Comparison of ENCODE assay signal across 8 mouse cellular contexts in the genomic region with DNA sequence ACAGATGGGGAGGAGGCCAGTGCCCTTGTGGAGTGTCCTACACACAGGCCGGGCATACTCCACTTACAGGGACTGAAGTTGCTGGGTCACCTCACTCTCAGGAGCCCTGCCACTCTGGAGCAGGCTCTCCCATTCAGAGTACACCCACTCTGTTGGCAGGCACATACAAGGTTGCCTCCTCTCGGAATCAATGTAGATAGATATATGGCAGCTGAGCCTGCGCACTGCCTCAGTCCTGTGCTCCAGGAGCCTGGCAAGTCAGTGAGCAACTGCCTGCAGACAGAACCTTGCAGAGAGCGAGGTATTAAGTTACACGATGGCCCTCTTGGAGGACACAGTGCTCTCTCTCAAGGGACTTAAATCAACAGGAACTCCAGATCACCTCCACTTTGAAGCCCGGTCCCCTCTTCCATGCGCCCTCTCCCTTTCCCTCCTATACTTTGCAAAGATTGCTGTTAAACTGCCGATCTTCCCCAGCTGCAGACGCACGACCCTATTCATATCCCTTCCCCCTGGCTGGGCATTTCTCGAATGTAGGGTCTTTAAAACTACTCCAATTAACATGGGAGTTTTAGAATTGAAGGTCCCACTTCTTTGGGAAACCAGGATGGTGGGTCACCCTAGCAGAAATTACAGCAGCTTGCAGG. TPM values are rescaled to one million over a fixed set of nuclear protein-coding genes. Genes with fewer than 3 reads are reported as not detected.
DNase-seq lines count a peak whose midpoint lies in the region; ATAC-seq lines count a peak whose summit lies in the region.

No protein-coding gene starts in this region.

- H3K27ac ChIP-seq in hindbrain, embryonic 10.5 days = peak overlapping the region; percentile 97
- H3K27ac ChIP-seq in midbrain, embryonic 12.5 days (replicated peaks) = peak overlapping the region; percentile 99

- peak overlapping the region; percentile 91 for H3K4me3 ChIP-seq in hindbrain, embryonic 10.5 days
- peak overlapping the region; percentile 67 for H3K4me3 ChIP-seq in midbrain, embryonic 12.5 days

- peak overlapping the region; percentile 91 for H3K9ac ChIP-seq in midbrain, embryonic 12.5 days (replicated peaks)

- H3K4me1 ChIP-seq in hindbrain, embryonic 10.5 days (replicated peaks) = peaks cover 83% of the 10 kb centered on the region
- peaks cover 66% of the 10 kb centered on the region for H3K4me1 ChIP-seq in midbrain, embryonic 12.5 days

- H3K4me2 ChIP-seq in midbrain, embryonic 12.5 days (replicated peaks) = peak overlapping the region; percentile 66

- H3K9me3 ChIP-seq in hindbrain, embryonic 10.5 days = no peaks in the 10 kb centered on the region
- no peaks in the 10 kb centered on the region for H3K9me3 ChIP-seq in midbrain, embryonic 12.5 days

- WGBS in hindbrain, embryonic 10.5 days = 21% methylated on average over 11 of the region's 11 CpGs
- 9% methylated on average over 11 of the region's 11 CpGs for WGBS in midbrain, embryonic 12.5 days

- ATAC-seq in midbrain, embryonic 12.5 days (ENCODE audit: low FRiP score, low read depth) = peak; percentile 1

- H3K36me3 ChIP-seq in hindbrain, embryonic 10.5 days = peaks cover 44% of the 10 kb centered on the region
- H3K36me3 ChIP-seq in midbrain, embryonic 12.5 days = peaks cover 9% of the 10 kb centered on the region; the same call in 1 of the 2 replicates

- H3K27me3 ChIP-seq in hindbrain, embryonic 10.5 days (ENCODE audit: insufficient read depth, poor library complexity, severe bottlenecking) = peaks cover 52% of the 10 kb centered on the region
- peaks cover 28% of the 10 kb centered on the region; the same call in 1 of the 2 replicates for H3K27me3 ChIP-seq in midbrain, embryonic 12.5 days

- DNase-seq in frontal cortex, postnatal 36 days (ENCODE audit: low spot score in 2 of 2) = peak; percentile 65 to 69
- DNase-seq in frontal cortex, postnatal 10 days (ENCODE audit: low spot score in 2 of 2) = no peak
- peak; percentile 69 for DNase-seq in right cerebral cortex, adult 18-20 months
- DNase-seq in right cerebral cortex, postnatal 4 days = no peak
- DNase-seq in hindbrain, embryonic 10.5 days (ENCODE audit: low spot score) = peak; percentile 69
- no peak for DNase-seq in urinary bladder, postnatal 36 days (ENCODE audit: low spot score in 2 of 2)
- DNase-seq in layer of hippocampus, postnatal 10 days (ENCODE audit: low spot score in 2 of 2) = no peak

RNA-seq across cellular contexts. Expression of gene Pank4, which starts 0.6 kb away (rescaled TPM):
- polyA plus RNA-seq in hindbrain, embryonic 10.5 days (2016; fragmentation: Nextera tagmentation; extraction: Ambion mirVana) = 39.9 and 46.5 TPM in 2 replicates
- 48.5 and 50.2 TPM in 2 replicates for polyA plus RNA-seq in midbrain, embryonic 12.5 days (2016; fragmentation: Nextera tagmentation; extraction: Ambion mirVana)
- total RNA-seq in layer of hippocampus, postnatal 10 days (2021) = 10 to 100 TPM; 26.9 to 31.9 TPM

RNA-seq across cellular contexts. Expression of gene Hes5, which starts 2.6 kb away (rescaled TPM):
- polyA plus RNA-seq in hindbrain, embryonic 10.5 days (2016; fragmentation: Nextera tagmentation; extraction: Ambion mirVana) = 534 and 601 TPM in 2 replicates
- polyA plus RNA-seq in midbrain, embryonic 12.5 days (2016; fragmentation: Nextera tagmentation; extraction: Ambion mirVana) = 800 and 870 TPM in 2 replicates
- total RNA-seq in layer of hippocampus, postnatal 10 days (2021) = 10 to 100 TPM; 75.7 to 81.7 TPM

RNA-seq across cellular contexts. Expression of gene Tnfrsf14, which starts 35.0 kb away (rescaled TPM):
- polyA plus RNA-seq in hindbrain, embryonic 10.5 days (2016; fragmentation: Nextera tagmentation; extraction: Ambion mirVana) = 0.43 and 0.87 TPM in 2 replicates
- 0.78 and 1.0 TPM in 2 replicates for polyA plus RNA-seq in midbrain, embryonic 12.5 days (2016; fragmentation: Nextera tagmentation; extraction: Ambion mirVana)
- 1 to 10 TPM; 1.0 to 1.7 TPM for total RNA-seq in layer of hippocampus, postnatal 10 days (2021)

Comparison
In these comparisons a context has a peak if more than half of its experiments do, and no peak if none do; other contexts are left out.
1. DNase-seq: peak in frontal cortex, postnatal 36 days (2 of 2), right cerebral cortex, adult 18-20 months (single experiment) and hindbrain, embryonic 10.5 days (single experiment); none in frontal cortex, postnatal 10 days (0 of 2), right cerebral cortex, postnatal 4 days (single experiment), urinary bladder, postnatal 36 days (0 of 2) and layer of hippocampus, postnatal 10 days (0 of 2).